Mouse (Mus musculus) olfactory bulb, adult 2 months (tissue): ENCODE data around the gene Pnn.

ENCODE experiments used
- CTCF ChIP-seq: fragments of 200-500 bp; IDR thresholded peaks from 2 replicates; pipeline ENCODE4 v1.5.1; 2012; ENCODE audit warnings: low read depth, mild to moderate bottlenecking, low read length, moderate library complexity; ENCODE audit not compliant: insufficient read depth
- POLR2A ChIP-seq: fragments of 200-500 bp; IDR thresholded peaks from 2 replicates; pipeline ENCODE4 v1.6.1; 2012; ENCODE audit warnings: mild to moderate bottlenecking, low read depth, low read length, moderate library complexity; ENCODE audit not compliant: insufficient read depth

- no peak for TF ChIP-seq CTCF
- TF ChIP-seq POLR2A, result no peak
Observed at GRCm38 (mm10) chr12:59067095-59067494, 411 bp downstream of the Pnn start.
